Mouse (Mus musculus): ENCODE measurements at regions not wholly inside any gene's neighbourhood (a gene's known extent, or its start where the extent isn't known, plus 50 kb on each side); places are given as distances from the start of the nearest gene placed in this dataset.

DNA sequence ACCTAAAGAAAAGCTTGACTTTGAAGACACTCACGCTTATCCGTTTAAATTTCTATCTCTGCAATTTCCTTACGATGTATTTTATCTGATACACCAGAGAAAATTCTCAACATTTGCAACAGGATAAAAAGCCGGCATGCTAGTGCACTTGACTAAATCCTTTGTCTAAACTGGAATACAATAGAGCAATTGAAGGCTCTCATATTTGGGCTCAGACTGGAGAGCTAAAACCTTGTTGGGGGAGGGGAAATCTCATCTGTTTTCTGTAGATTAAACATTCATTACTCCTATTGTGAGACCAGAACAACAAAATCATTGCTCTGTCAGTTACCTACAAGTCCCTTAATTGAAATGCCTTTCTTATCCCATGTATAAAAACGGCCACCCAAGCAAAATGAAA is 70.9 kb upstream of the Cerkl start:
- no peak for TF ChIP-seq POLR2A (IDR thresholded peaks at IDR 0.05; ENCODE audit: extremely low read depth, insufficient read depth, low read length)
- TF ChIP-seq CTCF (IDR thresholded peaks at IDR 0.05; ENCODE audit: extremely low read depth, insufficient read depth, low read length) = no peak

Measured in cortical plate, adult 2 months (tissue).